Mouse (Mus musculus) erythroblast, embryonic 14.5 days (primary cell): ENCODE data around the gene Fbxl17. TPM values are rescaled to one million over a fixed set of nuclear protein-coding genes. Genes with fewer than 3 reads are reported as not detected.

ENCODE experiments used
- H3K27me3 ChIP-seq: 2 replicates; pipeline ENCODE4 v1.6.1; 2012; ENCODE audit warnings: inconsistent platforms; ENCODE audit not compliant: control insufficient read depth
- H3K36me3 ChIP-seq: 2 replicates; pipeline ENCODE4 v1.6.1; 2012; ENCODE audit warnings: mild to moderate bottlenecking, inconsistent platforms; ENCODE audit not compliant: control insufficient read depth
- H3K4me1 ChIP-seq: 2 replicates; pipeline ENCODE4 v1.6.1; 2012; ENCODE audit warnings: inconsistent platforms; ENCODE audit not compliant: control insufficient read depth
- H3K4me3 ChIP-seq: replicated peaks from 2 replicates; pipeline ENCODE3; 2012; ENCODE audit warnings: moderate library complexity, mild to moderate bottlenecking, inconsistent platforms
- H3K9me3 ChIP-seq: 2 replicates; pipeline ENCODE4 v1.6.1; 2012; ENCODE audit warnings: low read length, inconsistent platforms, mixed read lengths; ENCODE audit not compliant: control insufficient read depth
- GATA1 ChIP-seq: IDR thresholded peaks from 2 replicates; pipeline ENCODE4 v1.6.1; 2012; ENCODE audit warnings: low read length, inconsistent platforms, mixed read lengths
- TAL1 ChIP-seq: IDR thresholded peaks from 3 replicates; pipeline ENCODE4 v1.6.1; 2012; ENCODE audit warnings: low read length, inconsistent platforms, mixed read lengths
- polyA plus RNA-seq: library from polyadenylated mRNA; stranded (reverse); fragments of >175 nt; gene quantifications from 2 replicates; pipeline ENCODE4 v1.2.3, GENCODE M21; 2012

Fbxl17 gene
- polyA plus RNA-seq, 1 experiment: 0.48 TPM

- H3K4me3 ChIP-seq: no peak overlapping the region
- no peak for TF ChIP-seq GATA1
- no peak for TF ChIP-seq TAL1
Observed at GRCm38 (mm10) chr17:63358837-63359236, 141.0 kb downstream of the Fbxl17 start.

GRCm38 (mm10) chr17:63356202-63356601 is 143.6 kb downstream of the Fbxl17 start:
- no peaks in the 10 kb centered on the region for H3K9me3 ChIP-seq
- no peaks in the 10 kb centered on the region for H3K27me3 ChIP-seq
- H3K36me3 ChIP-seq: peaks cover 3% of the 10 kb centered on the region
- no peak for TF ChIP-seq GATA1
- no peak for TF ChIP-seq TAL1
- H3K4me1 ChIP-seq: no peaks in the 10 kb centered on the region
- no peak overlapping the region for H3K4me3 ChIP-seq

More at GRCm38 (mm10) chr17:63358837-63359236, 141.0 kb downstream of the Fbxl17 start:
- H3K27me3 ChIP-seq: no peaks in the 10 kb centered on the region
- H3K4me1 ChIP-seq: no peaks in the 10 kb centered on the region
- no peaks in the 10 kb centered on the region for H3K9me3 ChIP-seq
- peaks cover 3% of the 10 kb centered on the region for H3K36me3 ChIP-seq

- H3K4me1 ChIP-seq: 0 out of 2 replicates have a peak, but pooled peaks cover 2% of the 10 kb centered on the region
- no peaks in the 10 kb centered on the region for H3K27me3 ChIP-seq
- H3K36me3 ChIP-seq: peaks cover 3% of the 10 kb centered on the region
- no peak overlapping the region for H3K4me3 ChIP-seq
- no peak for TF ChIP-seq TAL1
- TF ChIP-seq GATA1: no peak
- H3K9me3 ChIP-seq: peaks cover under 1% of the 10 kb centered on the region; the same call in 1 of the 2 replicates
Observed at GRCm38 (mm10) chr17:63352634-63353195, 147.1 kb downstream of the Fbxl17 start.

GRCm38 (mm10) chr17:63351682-63352081 is 148.1 kb downstream of the Fbxl17 start:
- peaks cover 13% of the 10 kb centered on the region for H3K36me3 ChIP-seq
- H3K4me3 ChIP-seq: no peak overlapping the region
- H3K4me1 ChIP-seq: 0 out of 2 replicates have a peak, but pooled peaks cover 2% of the 10 kb centered on the region
- TF ChIP-seq GATA1 (no peak), TAL1 (no peak)
- peaks cover 9% of the 10 kb centered on the region for H3K9me3 ChIP-seq
- no peaks in the 10 kb centered on the region for H3K27me3 ChIP-seq

- peaks cover 12% of the 10 kb centered on the region for H3K9me3 ChIP-seq
- H3K27me3 ChIP-seq: no peaks in the 10 kb centered on the region
- H3K4me1 ChIP-seq: 0 out of 2 replicates have a peak, but pooled peaks cover 2% of the 10 kb centered on the region
- no peak for TF ChIP-seq GATA1
- TF ChIP-seq TAL1: no peak
- H3K4me3 ChIP-seq: no peak overlapping the region
- peaks cover 14% of the 10 kb centered on the region for H3K36me3 ChIP-seq
Observed at GRCm38 (mm10) chr17:63350876-63351509, 148.8 kb downstream of the Fbxl17 start.

- peaks cover 14% of the 10 kb centered on the region for H3K36me3 ChIP-seq
- no peak for TF ChIP-seq GATA1
- TF ChIP-seq TAL1: no peak
- no peaks in the 10 kb centered on the region for H3K27me3 ChIP-seq
- H3K4me3 ChIP-seq: no peak overlapping the region
- peaks cover 12% of the 10 kb centered on the region for H3K9me3 ChIP-seq
- H3K4me1 ChIP-seq: peaks cover 5% of the 10 kb centered on the region
Observed at GRCm38 (mm10) chr17:63344101-63344500, 155.7 kb downstream of the Fbxl17 start.

- peaks cover 5% of the 10 kb centered on the region for H3K4me1 ChIP-seq
- TF ChIP-seq GATA1 (no peak), TAL1 (no peak)
- no peak overlapping the region for H3K4me3 ChIP-seq
- peaks cover 12% of the 10 kb centered on the region for H3K9me3 ChIP-seq
- H3K36me3 ChIP-seq: peaks cover 14% of the 10 kb centered on the region
- no peaks in the 10 kb centered on the region for H3K27me3 ChIP-seq
Observed at GRCm38 (mm10) chr17:63343076-63343475, 156.7 kb downstream of the Fbxl17 start.

GRCm38 (mm10) chr17:63342440-63342839 is 157.4 kb downstream of the Fbxl17 start:
- H3K36me3 ChIP-seq: peaks cover 11% of the 10 kb centered on the region
- peaks cover 10% of the 10 kb centered on the region for H3K9me3 ChIP-seq
- no peak overlapping the region for H3K4me3 ChIP-seq
- no peak for TF ChIP-seq GATA1
- no peak for TF ChIP-seq TAL1
- peaks cover 5% of the 10 kb centered on the region for H3K4me1 ChIP-seq
- H3K27me3 ChIP-seq: no peaks in the 10 kb centered on the region

GRCm38 (mm10) chr17:63341203-63341602 is 158.6 kb downstream of the Fbxl17 start:
- Histone ChIP-seq H3K36me3 (no peaks in the 10 kb centered on the region), H3K4me3 (no peak overlapping the region), H3K4me1 (peaks cover 5% of the 10 kb centered on the region), H3K27me3 (no peaks in the 10 kb centered on the region), H3K9me3 (no peaks in the 10 kb centered on the region)
- TF ChIP-seq TAL1: no peak
- TF ChIP-seq GATA1: no peak

- Histone ChIP-seq H3K27me3 (no peaks in the 10 kb centered on the region), H3K9me3 (no peaks in the 10 kb centered on the region), H3K4me3 (no peak overlapping the region), H3K4me1 (peaks cover 5% of the 10 kb centered on the region), H3K36me3 (no peaks in the 10 kb centered on the region)
- TF ChIP-seq TAL1 (no peak), GATA1 (no peak)
Observed at GRCm38 (mm10) chr17:63328888-63329287, 170.9 kb downstream of the Fbxl17 start.
